Mouse (Mus musculus) pancreas, adult 10 weeks (tissue): ENCODE data around the gene 1700028K03Rik. TPM values are rescaled to one million over a fixed set of nuclear protein-coding genes. Genes with fewer than 3 reads are reported as not detected.

Experiments used
- polyA plus RNA-seq: library from polyadenylated mRNA; stranded (reverse); fragments of 350-450 nt; fragmentation: Illumina TruSeq; extraction: RNeasy Lipid Tissue Mini Kit (QIAGEN cat#74804); gene quantifications from one replicate; pipeline ENCODE4 v1.2.3, GENCODE M21; 2015; ENCODE audit warnings: low read depth, low replicate concordance; ENCODE audit not compliant: insufficient read depth

1700028K03Rik gene
- polyA plus RNA-seq = not detected

GRCm38 (mm10) chr5:107534581-107534980, at the start of gene 1700028K03Rik:
Gene 1700028K03Rik (plus strand): TSS chr5:107534709.

GRCm38 (mm10) chr5:107507321-107507720, 27.2 kb upstream of the 1700028K03Rik start, which contains the start of gene Gm42669:
Gene Gm42669 (plus strand): TSS chr5:107507621.

GRCm38 (mm10) chr5:107597301-107598077, 63.0 kb downstream of the 1700028K03Rik start, which contains the start of the genes Rpap2 and Glmn:
Gene Rpap2 (plus strand): TSS chr5:107597373.
Gene Glmn (minus strand): TSS chr5:107597888.

Other genes with a start within 250 kb of the 1700028K03Rik start
- gene Tgfbr3, start 245.1 kb upstream of the 1700028K03Rik start, polyA plus RNA-seq = 10.5 TPM
- 0.90 TPM for gene Brdt, start 203.6 kb upstream of the 1700028K03Rik start, polyA plus RNA-seq
- gene Ephx4, start 132.0 kb upstream of the 1700028K03Rik start, polyA plus RNA-seq = not detected
- gene Lpcat2b, start 103.2 kb upstream of the 1700028K03Rik start, polyA plus RNA-seq = not detected
- gene Btbd8, start 96.7 kb upstream of the 1700028K03Rik start, polyA plus RNA-seq = 1.7 TPM
- not detected for gene Gm42669, start 27.1 kb upstream of the 1700028K03Rik start, polyA plus RNA-seq
- 6.6 TPM for gene Rpap2, start 62.7 kb downstream of the 1700028K03Rik start, polyA plus RNA-seq
- gene Glmn, start 63.2 kb downstream of the 1700028K03Rik start, polyA plus RNA-seq = 1.9 TPM
- 7.1 TPM for gene Gfi1, start 191.3 kb downstream of the 1700028K03Rik start, polyA plus RNA-seq